Mouse (Mus musculus) ovary, postnatal 10 days (tissue): Measurements from ENCODE around the gene Cdipt.

ENCODE experiments used
- DNase-seq: peaks from one replicate; pipeline ENCODE4 v3.0.0; 2022; ENCODE audit warnings: low spot score

Cdipt gene

DNA sequence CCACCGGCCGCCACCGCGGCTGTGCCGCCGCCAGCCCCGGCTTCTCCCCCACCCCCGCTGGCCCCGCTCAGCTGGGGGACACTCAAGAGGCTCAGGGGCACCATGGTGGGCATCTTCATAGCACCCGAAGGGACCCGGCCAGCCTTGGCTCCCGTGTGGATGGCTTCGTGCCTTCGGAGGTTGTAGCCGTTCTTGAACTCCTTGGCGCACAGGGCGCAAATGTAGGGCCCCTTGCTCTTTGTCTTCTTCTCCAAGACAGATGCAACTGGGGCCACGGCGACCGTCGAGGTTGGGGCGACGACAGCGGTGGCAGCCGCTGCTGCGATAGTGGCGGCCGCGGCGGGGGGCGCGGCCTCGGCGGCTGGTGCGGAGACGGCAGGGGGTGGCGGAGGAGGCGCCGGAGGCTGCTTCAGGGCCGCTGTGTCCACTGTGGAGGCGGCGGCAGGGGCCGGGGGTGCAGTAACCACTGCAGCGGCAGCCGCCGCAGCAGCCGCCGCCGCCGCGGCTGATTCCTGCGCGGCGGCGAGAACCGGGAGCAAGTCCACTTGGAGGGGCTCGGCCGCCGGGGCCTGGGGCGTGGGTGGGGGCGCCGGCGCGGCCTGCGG lies 49.9 kb downstream of the Cdipt start:
- peak; percentile 54 for DNase-seq

DNA sequence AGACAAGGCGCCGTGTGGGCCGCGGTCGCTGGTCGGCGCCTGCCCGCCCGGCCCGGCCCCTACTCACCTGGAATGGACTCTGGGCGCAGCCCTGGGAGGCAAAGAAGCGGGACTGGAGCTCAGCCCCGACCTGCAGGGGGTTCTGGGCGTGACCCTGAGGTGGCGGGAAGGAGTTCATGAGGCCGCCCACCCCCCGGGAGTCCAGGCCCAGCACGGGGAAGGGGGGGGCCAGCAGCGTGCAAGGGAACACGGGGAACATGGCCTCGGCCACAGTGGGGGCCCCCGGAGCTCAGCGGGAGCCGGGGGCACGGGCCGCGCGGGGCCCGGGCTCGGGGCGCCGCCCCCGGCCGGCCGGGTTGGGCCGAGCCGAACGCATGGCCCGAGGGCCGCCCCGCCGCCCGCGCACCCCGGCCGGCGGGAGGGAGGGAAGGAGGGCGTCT lies 50.5 kb downstream of the Cdipt start:
- peak; percentile 64 for DNase-seq

DNA sequence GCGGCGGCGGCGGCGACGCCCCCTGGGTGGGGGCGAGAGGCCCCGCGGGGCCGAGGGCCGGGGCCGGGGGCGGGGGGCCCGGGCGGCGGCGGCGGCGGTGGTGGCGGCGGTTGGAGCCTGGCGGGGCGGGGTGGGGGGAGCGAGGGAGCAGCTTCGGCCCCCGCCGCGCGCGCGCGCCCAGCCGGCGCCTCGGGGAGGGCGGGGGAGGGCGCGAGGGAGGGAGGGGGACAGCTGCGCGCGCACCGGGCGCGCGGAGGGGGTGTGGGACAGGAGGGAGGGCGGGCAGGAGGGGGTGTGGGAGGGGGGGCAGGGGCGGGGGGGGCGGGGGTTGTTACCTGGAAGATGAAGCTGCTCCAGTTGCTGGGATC lies 50.9 kb downstream of the Cdipt start:
- peak; percentile 42 for DNase-seq

- peak; percentile 96 for DNase-seq
Measured at GRCm38 (mm10) chr7:127026984-127027726, 51.4 kb downstream of the Cdipt start, which contains the start of gene Maz. Maz (minus strand) TSS chr7:127027037.

GRCm38 (mm10) chr7:127027885-127028284 lies 52.2 kb downstream of the Cdipt start:
- no peak for DNase-seq
